Mouse (Mus musculus): ENCODE data around the gene Mlf1.
A peak's percentile ranks its signal among the peaks of the same experiment; 100 is the strongest.

- TF ChIP-seq EP300 (IDR thresholded peaks at IDR 0.05; ENCODE audit: low read depth) (no peak), CTCF (IDR thresholded peaks at IDR 0.05; ENCODE audit: low read depth) (0 out of 2 replicates have a peak, but pooled peaks have one; percentile 14)
These were observed 55.6 kb downstream of the Mlf1 start for GRCm38 (mm10) chr3:67429338-67429998.
